Mouse (Mus musculus) brain, embryonic 18.5 days (tissue): ENCODE measurements around the gene Armc9.
A peak's percentile ranks its signal among the peaks of the same experiment; 100 is the strongest.

Experiments
- DNase-seq: peaks from one replicate; pipeline ENCODE4 v3.0.0-alpha.2; 2012; ENCODE audit warnings: low read depth, low spot score

Gene Armc9

GRCm38 (mm10) chr1:86277055-86277454, 122.5 kb downstream of the Armc9 start:
- DNase-seq, result no peak

GRCm38 (mm10) chr1:86281781-86282536, 127.4 kb downstream of the Armc9 start:
- no peak for DNase-seq

- DNase-seq, result no peak
These were observed 129.5 kb downstream of the Armc9 start for GRCm38 (mm10) chr1:86284101-86284500.

- no peak for DNase-seq
These were observed 130.7 kb downstream of the Armc9 start for GRCm38 (mm10) chr1:86285295-86285694.

GRCm38 (mm10) chr1:86287473-86287872, 132.9 kb downstream of the Armc9 start:
- no peak for DNase-seq

GRCm38 (mm10) chr1:86290452-86290851, 135.9 kb downstream of the Armc9 start:
- DNase-seq, result no peak

DNA sequence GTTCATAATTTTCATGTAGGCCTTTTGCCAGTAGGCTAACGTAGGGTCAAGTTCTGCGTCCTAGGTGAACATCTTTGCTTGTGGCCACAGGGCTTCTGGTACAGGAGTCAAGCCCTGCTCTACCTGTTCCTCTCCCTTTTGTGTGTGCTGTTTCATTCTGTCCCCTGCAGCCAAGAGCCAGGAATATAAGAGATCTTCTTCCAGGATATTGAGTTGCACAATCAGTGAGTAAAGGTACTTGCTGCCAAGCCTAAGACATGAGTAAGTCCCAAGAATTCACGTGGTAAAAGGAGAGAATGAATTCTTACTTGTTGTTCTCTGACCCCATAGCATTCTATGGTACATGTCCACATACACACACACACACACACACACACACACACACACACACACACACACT, 138.5 kb downstream of the Armc9 start:
- no peak for DNase-seq

DNA sequence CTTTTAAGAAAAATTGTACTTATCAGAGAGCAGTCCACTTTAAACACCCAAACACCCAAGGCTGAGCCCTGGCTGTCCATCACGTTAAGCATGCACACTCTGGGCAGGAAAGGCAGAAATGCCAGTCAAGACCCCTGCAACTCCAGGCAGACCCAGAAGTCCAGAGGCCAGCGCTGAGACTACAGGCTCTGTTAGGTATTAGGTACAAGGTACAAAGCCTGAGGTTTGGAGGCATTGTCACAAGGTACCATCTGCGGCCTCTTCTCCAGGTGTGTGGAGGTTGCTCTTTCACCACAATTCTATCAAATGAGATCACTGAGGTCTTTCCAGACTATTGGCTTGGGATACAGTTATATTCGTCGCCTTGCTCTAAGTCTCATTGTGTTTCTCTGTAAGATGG, 139.3 kb downstream of the Armc9 start:
- no peak for DNase-seq

- no peak for DNase-seq
These were observed 139.9 kb downstream of the Armc9 start for GRCm38 (mm10) chr1:86294472-86294871.

DNA sequence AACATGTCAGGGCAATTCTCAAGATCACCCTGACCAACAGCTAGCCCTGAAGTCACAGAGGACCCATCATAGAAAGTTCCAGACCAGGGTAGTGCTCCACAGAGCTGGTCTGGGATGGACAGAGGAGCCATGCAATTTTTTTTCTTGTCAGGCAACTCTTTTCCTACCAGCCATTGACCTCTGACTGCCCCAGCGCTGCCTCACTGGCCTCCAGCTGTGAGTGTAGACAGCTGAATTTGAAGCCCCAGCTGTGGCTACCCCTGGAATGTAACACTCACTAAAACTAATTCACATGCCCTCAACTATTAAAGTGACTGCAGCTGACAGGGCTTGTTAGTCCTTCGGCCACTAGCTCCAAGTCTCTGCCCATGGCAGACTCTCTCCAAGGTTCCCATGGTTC, 145.5 kb downstream of the Armc9 start:
- DNase-seq, result no peak

GRCm38 (mm10) chr1:86300731-86301130, 146.2 kb downstream of the Armc9 start:
- DNase-seq, result no peak

GRCm38 (mm10) chr1:86301221-86302091, 146.9 kb downstream of the Armc9 start:
- DNase-seq, result no peak

GRCm38 (mm10) chr1:86302532-86302931, 148.0 kb downstream of the Armc9 start, which contains the start of gene B3gnt7:
TSS of gene B3gnt7 (plus strand) at chr1:86302832.
- no peak for DNase-seq

DNA sequence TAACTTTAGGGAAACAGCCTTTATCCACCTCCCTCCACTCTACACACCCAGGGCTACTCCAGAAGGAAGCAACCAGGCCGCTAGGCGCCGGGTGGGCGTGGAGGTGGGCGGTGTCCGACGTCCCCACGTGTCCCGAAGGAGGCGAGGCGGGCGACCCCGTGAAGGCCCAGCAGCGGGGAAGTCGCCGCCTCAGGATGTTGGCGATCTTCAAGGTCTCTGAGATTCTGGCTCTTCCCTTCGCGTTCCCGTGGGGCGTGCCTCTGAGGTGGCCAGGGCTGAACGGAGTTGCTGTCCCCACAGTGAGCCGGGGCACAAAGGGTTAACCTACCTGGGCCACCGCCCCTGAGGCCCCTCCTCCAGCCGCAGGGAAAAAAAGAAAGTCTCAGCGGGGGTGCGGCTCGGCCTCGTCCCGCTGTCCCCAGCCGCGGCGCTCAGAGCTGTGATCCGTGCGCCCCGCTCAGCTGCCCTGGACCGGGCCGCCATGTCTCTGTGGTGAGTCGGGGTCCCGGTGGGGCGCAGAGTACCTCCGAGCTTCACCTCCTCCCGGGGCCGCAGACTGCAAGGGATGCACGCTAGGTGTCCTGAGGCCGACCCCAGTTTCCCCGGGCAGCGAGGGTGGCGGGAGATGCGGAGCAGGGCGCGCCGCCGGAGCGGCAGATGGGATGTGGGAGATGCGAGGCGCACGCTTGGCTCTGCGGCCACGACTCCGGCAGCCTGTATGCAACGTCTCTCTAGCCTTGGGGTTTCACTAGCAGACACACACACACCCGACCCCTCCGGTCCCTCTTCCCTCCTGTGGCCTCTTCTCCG, 148.7 kb downstream of the Armc9 start:
- DNase-seq, result peak; percentile 20

DNA sequence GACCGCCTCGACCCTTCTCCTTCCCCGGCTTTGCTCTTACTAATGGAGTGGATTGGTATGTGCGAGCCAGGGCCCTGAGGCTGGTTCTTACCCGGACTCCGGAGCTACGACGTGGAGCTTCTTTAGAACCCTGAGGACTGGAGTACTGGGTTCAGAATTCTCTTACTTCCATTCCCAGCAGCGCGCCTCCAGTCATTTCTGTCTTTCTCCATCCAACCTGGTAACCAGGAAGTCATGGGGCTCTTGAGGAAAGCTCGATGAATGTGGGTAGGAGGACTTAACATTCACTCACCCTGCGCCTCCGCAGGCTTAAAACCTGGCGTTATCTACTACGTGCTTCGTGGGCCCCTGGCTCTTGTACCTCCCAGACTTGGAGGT, 149.3 kb downstream of the Armc9 start:
- DNase-seq, result peak; percentile 12

- no peak for DNase-seq
These were observed 152.1 kb downstream of the Armc9 start for GRCm38 (mm10) chr1:86306686-86307085.

GRCm38 (mm10) chr1:86307177-86307762, 152.7 kb downstream of the Armc9 start:
- DNase-seq, result no peak

DNA sequence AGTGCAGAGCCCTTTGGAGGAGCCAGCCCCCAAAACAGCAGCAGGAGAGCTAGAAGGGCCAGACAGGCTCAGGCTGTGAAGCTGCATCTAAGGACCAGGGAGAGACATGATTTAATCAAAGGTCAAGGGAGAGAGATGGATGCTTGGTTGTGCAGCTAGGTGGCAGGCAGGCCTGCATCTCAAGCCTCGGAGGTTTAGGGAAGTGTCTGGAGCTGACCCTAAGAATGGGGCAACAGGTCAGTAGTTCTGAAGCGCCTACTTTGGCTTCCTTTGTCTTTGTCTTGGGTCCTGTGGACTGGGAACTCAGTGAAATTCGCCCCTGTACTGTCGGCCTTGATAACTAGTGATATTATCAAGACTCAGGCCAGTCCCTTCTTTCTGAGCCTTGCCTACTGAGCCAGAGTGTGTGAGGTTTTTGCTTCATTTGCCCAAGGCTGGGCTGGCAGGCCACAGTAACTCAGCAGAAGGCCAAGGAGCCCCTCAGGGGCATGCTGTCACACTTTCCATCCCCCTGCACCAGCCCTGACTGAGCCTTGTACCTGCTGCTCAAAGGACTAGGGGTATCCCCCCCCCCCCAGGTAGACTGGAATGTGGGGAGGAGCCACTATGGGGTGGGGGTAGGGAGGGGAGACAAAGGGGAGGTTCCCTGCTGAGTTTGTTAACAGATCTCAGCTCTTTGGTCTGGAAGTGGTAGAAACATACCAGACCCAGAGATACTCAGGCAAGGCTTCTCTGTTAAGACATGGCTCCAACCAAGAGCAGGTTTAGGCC, 153.5 kb downstream of the Armc9 start:
- DNase-seq, result no peak

DNA sequence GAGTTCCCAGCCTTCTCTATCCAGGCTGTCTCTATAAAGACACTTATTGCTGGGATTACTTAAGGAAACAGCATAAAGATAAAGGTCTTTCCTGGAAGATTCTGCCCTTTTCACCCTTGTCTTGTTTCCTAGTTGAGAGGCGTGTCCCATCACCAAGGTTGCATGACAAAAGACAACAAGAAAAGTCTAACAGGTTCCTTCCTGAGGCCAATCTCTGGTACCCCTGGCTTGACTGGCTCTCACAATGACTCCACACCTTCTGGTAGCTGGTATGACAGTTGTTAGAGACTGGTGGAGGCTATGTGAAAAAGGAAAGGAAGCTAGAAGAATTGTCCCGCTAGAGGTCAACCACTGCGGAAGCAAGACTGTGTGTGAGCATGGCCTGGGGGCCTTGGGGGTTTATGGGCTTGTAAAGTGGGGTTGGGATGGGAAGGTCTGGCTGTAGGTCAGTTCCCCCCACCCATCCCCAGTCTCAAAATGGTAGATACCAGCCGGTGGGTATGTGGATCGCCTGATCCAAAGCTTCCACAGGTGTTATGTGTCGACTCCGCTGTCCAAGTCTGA, 154.8 kb downstream of the Armc9 start:
- DNase-seq, result no peak

DNA sequence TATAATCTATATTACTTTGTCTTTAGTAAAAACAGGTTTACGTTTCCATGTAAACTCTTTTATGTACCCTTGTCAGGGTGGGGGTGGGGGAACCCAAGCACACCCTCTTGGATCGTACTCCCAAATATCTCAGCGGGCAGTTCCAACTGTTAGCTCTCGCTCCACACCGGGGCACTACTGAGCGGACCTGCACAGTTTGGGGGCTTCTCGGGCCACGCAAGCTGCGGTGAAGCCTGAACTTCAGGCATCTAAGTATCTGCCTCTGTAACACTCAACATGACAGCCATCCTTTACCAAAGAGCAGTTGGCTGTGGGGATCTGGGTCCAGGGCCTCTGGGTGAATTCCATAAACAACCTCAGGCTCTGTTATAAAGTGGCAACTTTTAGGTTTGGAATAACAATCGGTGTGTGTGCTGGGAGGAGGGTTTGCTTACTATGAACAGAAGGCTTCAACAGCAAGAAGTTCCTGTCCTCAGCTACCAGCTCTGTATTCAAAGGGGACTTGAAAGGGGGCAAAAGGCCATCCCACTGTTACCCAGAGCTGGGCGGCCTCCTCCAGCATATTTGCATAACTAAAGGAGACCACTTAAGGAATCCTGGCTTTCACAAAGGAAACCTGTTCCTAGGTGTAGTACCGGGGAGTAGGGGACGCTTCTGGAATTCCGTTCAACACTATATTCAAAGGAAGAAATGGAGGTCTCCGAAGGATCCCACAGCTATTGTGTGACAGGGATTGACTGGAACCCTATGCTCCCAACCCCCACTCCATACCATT, 156.1 kb downstream of the Armc9 start:
- no peak for DNase-seq
